Mouse (Mus musculus) kidney, adult 2 months (tissue): ENCODE results near the gene Prokr1. TPM values are rescaled to one million over a fixed set of nuclear protein-coding genes. Genes with fewer than 3 reads are reported as not detected.
A peak's percentile ranks its signal among the peaks of the same experiment; 100 is the strongest.
"Not testable (repeated sequence)": the region's sequence is repeated elsewhere in the genome, so short reads cannot be mapped to it uniquely, and the experiment has no call there.

Source experiments
- DNase-seq: peaks from one replicate; pipeline ENCODE4 v3.0.0; 2021
- H3K27ac ChIP-seq: fragments of 200-500 bp; 2 replicates; pipeline ENCODE4 v1.5.1; 2012; ENCODE audit warnings: low read depth, low read length, control low read depth, inconsistent platforms; ENCODE audit not compliant: insufficient read depth
- H3K27me3 ChIP-seq: fragments of 200-500 bp; replicated peaks from 2 replicates; pipeline ENCODE4 v1.6.1; 2012; ENCODE audit warnings: mild to moderate bottlenecking, moderate library complexity, low read length, inconsistent platforms; ENCODE audit not compliant: control insufficient read depth, insufficient read depth
- H3K36me3 ChIP-seq: fragments of 200-500 bp; 2 replicates; pipeline ENCODE4 v1.6.1; 2012; ENCODE audit warnings: mild to moderate bottlenecking, moderate library complexity, low read length, inconsistent platforms; ENCODE audit not compliant: control insufficient read depth, insufficient read depth
- H3K4me1 ChIP-seq: fragments of 200-500 bp; 2 replicates; pipeline ENCODE4 v1.6.1; 2011; ENCODE audit warnings: low read length; ENCODE audit not compliant: control insufficient read depth, insufficient read depth
- H3K4me3 ChIP-seq: fragments of 200-500 bp; 2 replicates; pipeline ENCODE4 v1.5.1; 2011; ENCODE audit warnings: mild to moderate bottlenecking, low read depth, low read length, control low read depth; ENCODE audit not compliant: insufficient read depth
- CTCF ChIP-seq: fragments of 200-500 bp; conservative IDR thresholded peaks from 2 replicates; pipeline ENCODE4 v1.5.1; 2011; ENCODE audit warnings: low read depth, mild to moderate bottlenecking, control low read depth, low read length, moderate library complexity, mixed read lengths; ENCODE audit not compliant: insufficient read depth, insufficient read length
- POLR2A ChIP-seq: fragments of 200-500 bp; IDR thresholded peaks from one replicate; pipeline ENCODE4 v1.6.1; 2011; ENCODE audit warnings: low read depth, low read length, control low read depth
- WGBS: fragments of 180-500 bp; shearing (Covaris S2); methylation state at CpG from one replicate; pipeline ENCODE4 v1.1.7; 2018; 5-methylcytosine and 5-hydroxymethylcytosine counted together
- polyA plus RNA-seq: library from polyadenylated mRNA; depleted of rRNA; stranded (reverse); fragments of >200 nt; gene quantifications from 2 replicates; pipeline ENCODE4 v1.2.3, GENCODE M21; 2012; rRNA removed

The Prokr1 gene
- 0.19 and 0.22 TPM in 2 replicates for polyA plus RNA-seq

GRCm38 (mm10) chr6:87590394-87591281, at the start of gene Prokr1:
Prokr1 (minus strand) TSS chr6:87590743.
- WGBS = 2% methylated on average over 34 of the region's 34 CpGs
- no peaks in the 10 kb centered on the region for H3K4me1 ChIP-seq
- H3K27ac ChIP-seq = no peak within 1 kb of the TSS
- TF ChIP-seq POLR2A (no peak), CTCF (no peak)
- H3K36me3 ChIP-seq = no peaks in the 10 kb centered on the region
- peak within 1 kb of the TSS; percentile 38 for H3K4me3 ChIP-seq
- H3K27me3 ChIP-seq = no peaks in the 10 kb centered on the region
- peak; percentile 52 for DNase-seq

GRCm38 (mm10) chr6:87638134-87638660, 47.7 kb upstream of the Prokr1 start:
- H3K27me3 ChIP-seq = no peaks in the 10 kb centered on the region
- no peaks in the 10 kb centered on the region for H3K36me3 ChIP-seq
- H3K27ac ChIP-seq = no peak overlapping the region
- no peak for TF ChIP-seq POLR2A
- no peak for TF ChIP-seq CTCF
- 48% methylated on average over 11 of the region's 11 CpGs for WGBS
- H3K4me1 ChIP-seq = no peaks in the 10 kb centered on the region
- DNase-seq = no peak
- no peak overlapping the region for H3K4me3 ChIP-seq

- H3K4me3 ChIP-seq = no peak overlapping the region
- H3K36me3 ChIP-seq = no peaks in the 10 kb centered on the region
- no peak for TF ChIP-seq POLR2A
- no peak overlapping the region for H3K27ac ChIP-seq
- no peaks in the 10 kb centered on the region for H3K27me3 ChIP-seq
- 79% methylated on average over 4 of the region's 4 CpGs for WGBS
- no peaks in the 10 kb centered on the region for H3K4me1 ChIP-seq
- DNase-seq = no peak
These were observed 41.6 kb upstream of the Prokr1 start for GRCm38 (mm10) chr6:87632176-87632575.

GRCm38 (mm10) chr6:87628936-87629335, 38.4 kb upstream of the Prokr1 start:
- H3K4me1 ChIP-seq, DNase-seq, H3K4me3 ChIP-seq, H3K36me3 ChIP-seq, H3K27ac ChIP-seq, H3K27me3 ChIP-seq: not testable (repeated sequence)
- 77% methylated on average over 15 of the region's 15 CpGs for WGBS

GRCm38 (mm10) chr6:87623151-87623550, 32.6 kb upstream of the Prokr1 start:
- no peaks in the 10 kb centered on the region for H3K36me3 ChIP-seq
- no peak overlapping the region for H3K4me3 ChIP-seq
- H3K4me1 ChIP-seq = no peaks in the 10 kb centered on the region
- H3K27ac ChIP-seq = no peak overlapping the region
- 99% methylated on average over 3 of the region's 3 CpGs for WGBS
- H3K27me3 ChIP-seq = no peaks in the 10 kb centered on the region
- no peak for TF ChIP-seq CTCF
- no peak for TF ChIP-seq POLR2A
- DNase-seq = no peak

GRCm38 (mm10) chr6:87621281-87621680, 30.7 kb upstream of the Prokr1 start:
- Histone ChIP-seq H3K4me3 (no peak overlapping the region), H3K27ac (no peak overlapping the region), H3K4me1 (no peaks in the 10 kb centered on the region), H3K36me3 (no peaks in the 10 kb centered on the region), H3K27me3 (no peaks in the 10 kb centered on the region)
- WGBS = 30% methylated on average over 3 of the region's 3 CpGs
- TF ChIP-seq CTCF (no peak), POLR2A (no peak)
- DNase-seq = peak; percentile 47

GRCm38 (mm10) chr6:87618021-87618420, 27.5 kb upstream of the Prokr1 start:
- WGBS = 82% methylated on average over 8 of the region's 8 CpGs
- TF ChIP-seq POLR2A = no peak
- TF ChIP-seq CTCF = no peak
- Histone ChIP-seq H3K4me1 (no peaks in the 10 kb centered on the region), H3K27ac (no peak overlapping the region), H3K27me3 (no peaks in the 10 kb centered on the region), H3K36me3 (no peaks in the 10 kb centered on the region), H3K4me3 (no peak overlapping the region)
- DNase-seq = no peak
